Mouse (Mus musculus): ENCODE measurements around the gene Mtus2.

- TF ChIP-seq POLR2AphosphoS2 (IDR thresholded peaks at IDR 0.05; ENCODE audit: low read depth, low read length): no peak
- TF ChIP-seq CTCF (conservative IDR thresholded peaks at IDR 0.05 in 1 of 2, IDR thresholded peaks at IDR 0.05 in 1 of 2; ENCODE audit: low read depth in 2 of 2, low read length in 2 of 2): no peak
- TF ChIP-seq NRF1 (IDR thresholded peaks at IDR 0.05; ENCODE audit: low read depth, low read length): no peak
- TF ChIP-seq RAD21 (IDR thresholded peaks at IDR 0.05; ENCODE audit: low read depth, low read length): no peak
- TF ChIP-seq POLR2A (IDR thresholded peaks at IDR 0.05; ENCODE audit: low read depth, low read length): no peak
- TF ChIP-seq SIN3A (IDR thresholded peaks at IDR 0.05; ENCODE audit: low read length): no peak
- TF ChIP-seq EP300 (IDR thresholded peaks at IDR 0.05; ENCODE audit: low read length): no peak
- no peak for TF ChIP-seq JUN (IDR thresholded peaks at IDR 0.05; ENCODE audit: insufficient read depth, low read depth, low read length)
- TF ChIP-seq MAFK (IDR thresholded peaks at IDR 0.05; ENCODE audit: insufficient replicate concordance, low read length): no peak
Observed at GRCm38 (mm10) chr5:148314931-148315330, 357.8 kb downstream of the Mtus2 start.

Measured in CH12.LX (cell line).